Mouse (Mus musculus) liver, embryonic 13.5 days (tissue): Measurements from ENCODE around the gene Slc38a7. TPM values are rescaled to one million over a fixed set of nuclear protein-coding genes. Genes with fewer than 3 reads are reported as not detected.
"Not testable (repeated sequence)": the region's sequence is repeated elsewhere in the genome, so short reads cannot be mapped to it uniquely, and the experiment has no call there.

Source experiments
- ATAC-seq: fragments of 200-750 bp; cut with Nextera tagmentation; 2 replicates; pipeline ENCODE4 v1.8.0; 2017; ENCODE audit warnings: low read depth, mild to moderate bottlenecking, moderate number of reproducible peaks, moderate library complexity
- DNase-seq: peaks from one replicate; pipeline ENCODE4 v3.0.0; 2022
- H3K27ac ChIP-seq: fragments of 300-500 bp; sonication (generic); 2 replicates; pipeline ENCODE4 v1.5.1; 2015; ENCODE audit warnings: moderate library complexity, mild to moderate bottlenecking, inconsistent platforms
- H3K27me3 ChIP-seq: fragments of 300-500 bp; sonication (generic); 2 replicates; pipeline ENCODE4 v1.6.1; 2015; ENCODE audit warnings: mild to moderate bottlenecking, inconsistent platforms
- H3K36me3 ChIP-seq: fragments of 300-500 bp; sonication (generic); 2 replicates; pipeline ENCODE4 v1.6.1; 2015; ENCODE audit warnings: mild to moderate bottlenecking, inconsistent platforms
- H3K4me1 ChIP-seq: fragments of 300-500 bp; sonication (generic); replicated peaks from 2 replicates; pipeline ENCODE4 v1.6.1; 2015; ENCODE audit warnings: inconsistent platforms
- H3K4me2 ChIP-seq: fragments of 300-500 bp; sonication (generic); 2 replicates; pipeline ENCODE4 v1.6.1; 2015; ENCODE audit warnings: inconsistent platforms, mild to moderate bottlenecking, moderate library complexity
- H3K4me3 ChIP-seq: fragments of 300-500 bp; sonication (generic); replicated peaks from 2 replicates; pipeline ENCODE4 v1.5.1; 2015; ENCODE audit warnings: mild to moderate bottlenecking, inconsistent platforms
- H3K9ac ChIP-seq: fragments of 300-500 bp; sonication (generic); 2 replicates; pipeline ENCODE4 v1.6.1; 2015; ENCODE audit warnings: mild to moderate bottlenecking, inconsistent platforms
- H3K9me3 ChIP-seq: fragments of 300-500 bp; sonication (generic); replicated peaks from 2 replicates; pipeline ENCODE4 v1.6.1; 2016; ENCODE audit warnings: inconsistent platforms
- WGBS: fragments of 180-500 bp; shearing (Covaris S2); methylation state at CpG from one replicate; pipeline ENCODE4 v1.1.7; 2015; ENCODE audit not compliant: insufficient replicate concordance; 5-methylcytosine and 5-hydroxymethylcytosine counted together
- polyA plus RNA-seq: library from polyadenylated mRNA; unstranded; fragments of >200 nt; fragmentation: Nextera tagmentation; extraction: Ambion mirVana; gene quantifications from 2 replicates; pipeline ENCODE4 v1.2.1, GENCODE M21; 2015

Slc38a7 gene
- polyA plus RNA-seq, 1 experiment from 2014 or later, result 7.1 TPM

DNA sequence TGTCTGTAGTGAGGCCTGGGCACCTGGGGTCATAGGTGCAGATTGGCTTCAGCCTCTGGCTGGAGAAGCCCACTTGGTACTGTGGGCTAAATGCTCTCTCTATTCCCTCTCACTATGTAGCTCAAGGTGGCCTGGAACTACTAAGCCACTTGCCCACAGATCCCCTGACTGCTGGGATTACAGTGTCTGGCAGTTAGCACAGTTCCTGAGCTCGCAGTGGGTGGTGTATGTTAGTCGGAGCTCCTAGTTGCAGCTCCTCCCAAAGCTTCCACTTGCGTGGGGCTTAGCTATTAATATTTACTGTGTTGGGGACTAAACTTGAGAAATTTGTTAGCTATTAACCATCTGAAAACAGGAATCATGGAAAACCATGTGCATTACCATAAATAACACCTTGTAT is 28.2 kb upstream of the Slc38a7 start:
- H3K9me3 ChIP-seq, result no peaks in the 10 kb centered on the region
- 0 out of 2 replicates have a peak overlapping the region, but pooled peaks have one; percentile 39 for H3K27ac ChIP-seq
- ATAC-seq (no peak), DNase-seq (no peak)
- no peak overlapping the region for H3K4me3 ChIP-seq
- 74% methylated on average over 3 of the region's 3 CpGs for WGBS
- peaks cover 20% of the 10 kb centered on the region for H3K36me3 ChIP-seq
- no peaks in the 10 kb centered on the region for H3K27me3 ChIP-seq
- no peak overlapping the region for H3K4me2 ChIP-seq
- peaks cover 58% of the 10 kb centered on the region for H3K4me1 ChIP-seq
- no peak overlapping the region for H3K9ac ChIP-seq

DNA sequence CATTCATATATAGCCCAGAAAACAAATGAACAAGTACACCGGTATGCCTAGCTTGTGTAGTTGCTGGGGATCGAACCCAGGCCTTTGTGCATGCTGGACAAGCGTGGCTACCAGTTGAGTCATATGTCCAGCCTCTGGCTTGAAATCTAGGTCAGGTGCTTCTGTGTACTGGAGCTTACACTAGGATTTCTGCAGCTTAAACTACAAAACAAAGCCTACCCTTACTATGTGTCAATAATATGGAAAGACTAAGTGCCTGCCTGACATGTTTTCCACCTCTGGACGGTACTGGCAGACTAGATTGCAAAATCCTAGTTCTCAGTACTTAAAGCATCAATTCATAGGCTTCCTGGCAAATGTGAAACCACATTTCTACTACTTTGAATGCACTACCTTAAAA is 26.5 kb upstream of the Slc38a7 start:
- ATAC-seq (no peak), DNase-seq (no peak)
- H3K9ac ChIP-seq, result no peak overlapping the region
- WGBS, result 78% methylated on average over 4 of the region's 4 CpGs
- peaks cover 43% of the 10 kb centered on the region for H3K4me1 ChIP-seq
- no peaks in the 10 kb centered on the region for H3K27me3 ChIP-seq
- no peak overlapping the region for H3K4me2 ChIP-seq
- H3K27ac ChIP-seq, result no peak overlapping the region
- H3K9me3 ChIP-seq, result no peaks in the 10 kb centered on the region
- peaks cover 35% of the 10 kb centered on the region for H3K36me3 ChIP-seq
- H3K4me3 ChIP-seq, result no peak overlapping the region

DNA sequence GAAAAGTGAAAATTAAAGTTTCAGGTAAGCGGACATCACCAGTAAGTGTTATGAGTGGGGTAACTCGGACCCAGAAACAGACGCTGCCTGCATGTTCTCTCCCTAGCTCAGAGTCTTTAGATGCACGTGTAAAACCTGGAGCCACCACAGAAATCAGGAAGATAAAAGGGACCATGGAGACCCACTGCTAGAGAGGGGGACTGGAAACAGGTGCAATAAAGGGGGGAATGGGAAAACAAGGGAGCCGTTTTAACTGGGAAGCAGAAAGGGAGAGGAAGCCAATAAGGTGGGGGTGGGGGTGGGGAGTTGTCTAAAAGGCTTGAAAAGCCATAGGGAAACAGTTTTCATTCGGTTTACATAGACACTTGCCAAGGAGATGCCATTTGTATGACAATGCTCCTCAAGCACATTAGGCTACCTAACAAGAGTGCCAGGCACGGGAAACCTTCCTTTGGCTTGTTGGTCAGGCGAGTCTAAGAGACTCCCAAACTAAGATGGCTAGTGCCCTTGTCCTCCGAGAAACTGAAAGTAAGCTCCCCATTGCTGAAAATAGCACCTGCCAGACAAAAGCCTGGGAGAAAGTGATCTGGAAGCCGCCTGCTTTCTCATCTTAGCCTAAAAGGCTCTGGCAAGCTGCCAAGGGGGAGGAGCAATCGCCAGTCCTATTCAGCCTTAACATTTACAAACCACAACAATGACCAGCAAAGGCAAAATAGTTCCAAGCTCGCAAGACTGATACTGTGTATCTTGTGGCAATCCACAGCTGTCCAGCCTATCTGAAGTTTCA is 25.0 kb upstream of the Slc38a7 start:
- H3K27ac ChIP-seq, result no peak overlapping the region
- no peak overlapping the region for H3K9ac ChIP-seq
- peaks cover 30% of the 10 kb centered on the region for H3K4me1 ChIP-seq
- no peaks in the 10 kb centered on the region for H3K9me3 ChIP-seq
- 63% methylated on average over 12 of the region's 12 CpGs for WGBS
- no peak for ATAC-seq
- no peaks in the 10 kb centered on the region for H3K27me3 ChIP-seq
- H3K36me3 ChIP-seq, result peaks cover 50% of the 10 kb centered on the region
- DNase-seq, result no peak
- no peak overlapping the region for H3K4me2 ChIP-seq
- no peak overlapping the region for H3K4me3 ChIP-seq

DNA sequence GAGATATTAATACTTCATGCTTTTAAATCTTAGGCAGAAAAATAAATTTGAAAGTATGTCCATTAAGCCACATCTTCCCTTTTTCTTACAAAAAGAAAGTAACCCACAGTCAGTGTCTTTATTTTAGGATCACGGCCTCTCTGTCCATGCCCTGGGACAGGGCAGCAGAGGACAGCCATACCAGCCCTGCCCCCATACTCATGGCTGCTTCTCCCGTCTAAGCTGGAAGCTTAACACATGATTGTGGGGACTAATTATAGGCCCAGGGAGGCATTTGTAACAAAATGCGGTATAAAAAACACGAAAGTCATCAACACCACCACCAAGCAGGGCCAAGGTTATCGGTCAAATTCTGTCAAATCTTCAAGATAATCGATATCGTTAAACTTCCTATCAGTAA is 21.9 kb upstream of the Slc38a7 start:
- H3K36me3 ChIP-seq, result peaks cover 76% of the 10 kb centered on the region
- ATAC-seq, result no peak
- DNase-seq, result no peak
- no peak overlapping the region for H3K27ac ChIP-seq
- H3K4me3 ChIP-seq, result no peak overlapping the region
- H3K4me2 ChIP-seq, result no peak overlapping the region
- WGBS, result 91% methylated on average over 7 of the region's 7 CpGs
- H3K4me1 ChIP-seq, result peaks cover 13% of the 10 kb centered on the region
- H3K27me3 ChIP-seq, result no peaks in the 10 kb centered on the region
- no peaks in the 10 kb centered on the region for H3K9me3 ChIP-seq
- H3K9ac ChIP-seq, result no peak overlapping the region

DNA sequence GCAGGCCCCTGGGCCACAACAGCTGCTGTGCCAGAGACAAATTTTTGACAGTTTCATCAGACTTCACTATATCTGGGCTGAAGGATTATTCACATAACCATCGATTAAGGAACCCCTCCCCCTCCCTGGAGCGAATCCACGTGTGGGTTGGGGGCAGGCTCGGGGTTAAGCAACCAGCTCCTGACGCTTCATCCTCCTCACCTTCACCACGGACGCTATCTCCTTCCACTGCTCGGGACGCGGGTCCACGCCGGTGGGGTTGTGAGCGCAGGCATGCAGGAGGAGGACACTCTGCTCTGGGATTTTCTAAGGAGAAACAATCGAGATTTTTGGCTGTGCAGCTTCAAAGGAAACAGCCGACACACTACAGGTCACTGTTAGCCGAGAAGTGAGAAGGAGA is 18.4 kb upstream of the Slc38a7 start:
- Histone ChIP-seq H3K4me3 (no peak overlapping the region), H3K4me2 (no peak overlapping the region), H3K27me3 (no peaks in the 10 kb centered on the region), H3K36me3 (peaks cover 96% of the 10 kb centered on the region), H3K9ac (no peak overlapping the region), H3K4me1 (no peaks in the 10 kb centered on the region), H3K9me3 (no peaks in the 10 kb centered on the region), H3K27ac (no peak overlapping the region)
- DNase-seq (no peak), ATAC-seq (no peak)
- 81% methylated on average over 16 of the region's 16 CpGs for WGBS

DNA sequence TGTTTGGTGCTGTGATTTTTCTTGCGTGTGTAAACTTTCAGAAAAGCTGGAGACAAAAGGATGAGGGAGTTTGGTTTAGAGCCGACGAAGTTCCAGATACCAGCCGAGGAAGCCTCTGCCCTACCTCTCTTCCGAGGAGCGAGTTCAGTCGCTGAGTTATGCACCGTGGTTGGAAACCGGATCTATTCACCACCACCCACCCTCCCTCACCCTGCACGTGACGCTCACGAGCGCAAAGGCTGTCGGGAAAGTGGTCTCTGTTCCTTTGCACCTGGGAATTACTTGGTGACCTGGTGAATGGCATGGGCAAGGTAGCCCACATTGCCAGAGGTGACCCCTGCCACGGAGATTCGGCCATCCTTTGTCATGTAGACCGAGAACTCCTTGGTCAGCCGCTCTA is 11.5 kb upstream of the Slc38a7 start:
- not testable (repeated sequence) for H3K27ac ChIP-seq, H3K9me3 ChIP-seq, ATAC-seq, H3K4me1 ChIP-seq, H3K4me2 ChIP-seq, H3K9ac ChIP-seq, H3K27me3 ChIP-seq, DNase-seq, H3K4me3 ChIP-seq
- 87% methylated on average over 18 of the region's 18 CpGs for WGBS
- peaks cover 49% of the 10 kb centered on the region for H3K36me3 ChIP-seq

DNA sequence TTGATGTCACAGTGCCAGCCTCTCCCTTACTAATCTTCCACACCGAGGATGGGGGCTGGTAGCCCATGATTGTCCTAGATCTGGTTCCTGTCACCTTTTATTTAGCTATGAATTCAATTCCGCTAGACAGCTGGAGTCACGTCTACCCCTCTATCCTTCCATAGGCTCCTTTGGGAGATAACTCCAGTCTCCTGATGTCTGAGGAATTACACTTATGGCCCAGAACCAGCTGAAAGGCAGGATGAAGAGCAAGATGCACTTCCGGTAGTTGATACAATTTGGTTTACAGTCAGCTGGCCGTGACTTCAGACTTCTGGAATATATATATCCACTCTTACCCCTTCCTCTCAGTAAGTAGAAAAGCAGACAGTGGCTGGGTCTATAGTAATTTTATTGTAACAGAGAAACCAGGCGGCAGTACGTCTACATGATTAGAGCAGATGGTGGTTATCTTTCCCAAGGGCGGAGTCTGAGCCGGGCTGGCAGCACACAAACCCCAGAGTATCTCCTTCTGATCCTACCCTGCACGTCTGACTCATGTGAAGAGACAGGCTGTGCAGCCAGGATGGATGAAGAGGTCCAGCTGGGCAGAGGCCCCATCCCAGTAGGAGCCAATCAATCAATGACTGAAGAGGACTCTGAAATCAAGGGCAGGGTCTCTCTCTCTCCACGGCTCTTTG is 10.6 kb upstream of the Slc38a7 start:
- 59% methylated on average over 10 of the region's 11 CpGs for WGBS
- H3K4me2 ChIP-seq, H3K27me3 ChIP-seq, H3K27ac ChIP-seq, H3K9ac ChIP-seq, H3K9me3 ChIP-seq, DNase-seq, H3K4me3 ChIP-seq, H3K4me1 ChIP-seq: not testable (repeated sequence)
- peak; percentile 54; the same call in 1 of the 2 replicates for ATAC-seq
- H3K36me3 ChIP-seq, result peaks cover 40% of the 10 kb centered on the region

DNA sequence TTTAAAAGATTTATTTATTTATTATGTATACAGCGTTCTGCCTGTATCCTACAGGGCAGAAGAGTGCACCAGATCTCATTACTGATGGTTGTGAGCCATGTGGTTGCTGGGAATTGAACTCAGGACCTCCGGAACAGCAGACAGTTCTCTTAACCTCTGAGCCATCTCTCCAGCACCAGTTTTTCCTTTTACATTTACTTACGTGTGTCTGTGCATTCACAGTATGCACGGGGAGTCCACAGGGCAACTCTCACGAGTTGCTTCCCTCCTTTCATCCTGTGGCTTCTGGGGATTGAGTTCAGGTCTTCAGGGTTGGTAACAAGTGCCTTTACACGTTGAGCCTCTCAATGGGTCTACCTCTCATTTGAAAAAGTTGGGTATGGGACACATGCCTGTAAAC is 835 bp upstream of the Slc38a7 start:
- Histone ChIP-seq H3K4me2 (no peak overlapping the region), H3K4me1 (peaks cover 11% of the 10 kb centered on the region), H3K4me3 (no peak overlapping the region), H3K27me3 (no peaks in the 10 kb centered on the region), H3K9me3 (no peaks in the 10 kb centered on the region), H3K9ac (no peak overlapping the region), H3K36me3 (no peaks in the 10 kb centered on the region), H3K27ac (no peak overlapping the region)
- 72% methylated on average over 6 of the region's 6 CpGs for WGBS
- ATAC-seq (no peak), DNase-seq (no peak)

DNA sequence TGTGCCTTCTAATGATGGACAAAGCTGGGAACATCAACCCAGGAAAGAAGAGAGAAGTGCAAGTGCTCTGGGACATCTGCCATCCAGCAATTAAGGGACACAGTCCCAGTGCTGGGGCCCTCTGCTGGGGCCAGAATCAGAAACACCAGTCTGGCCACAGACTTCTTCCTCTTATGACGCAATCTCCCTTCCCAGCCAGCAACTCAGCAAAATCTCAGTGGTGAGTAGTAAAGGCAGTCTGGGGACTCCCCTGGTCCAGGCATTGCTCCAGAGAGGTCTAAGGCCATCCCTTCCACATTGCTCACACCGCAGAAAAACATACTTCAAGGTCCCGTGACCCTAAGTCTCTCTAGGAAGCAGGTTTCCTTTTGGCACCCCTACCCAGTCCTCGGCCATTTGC is 1.0 kb downstream of the Slc38a7 start:
- Histone ChIP-seq H3K27me3 (no peaks in the 10 kb centered on the region), H3K9me3 (no peaks in the 10 kb centered on the region), H3K4me2 (peak overlapping the region; percentile 71), H3K9ac (peak overlapping the region; percentile 69), H3K36me3 (peaks cover 8% of the 10 kb centered on the region; the same call in 1 of the 2 replicates), H3K4me3 (peak overlapping the region; percentile 62), H3K4me1 (peaks cover 25% of the 10 kb centered on the region), H3K27ac (peak overlapping the region; percentile 60)
- ATAC-seq, result peak; percentile 50
- DNase-seq, result no peak
- 33% methylated on average over 4 of the region's 4 CpGs for WGBS

DNA sequence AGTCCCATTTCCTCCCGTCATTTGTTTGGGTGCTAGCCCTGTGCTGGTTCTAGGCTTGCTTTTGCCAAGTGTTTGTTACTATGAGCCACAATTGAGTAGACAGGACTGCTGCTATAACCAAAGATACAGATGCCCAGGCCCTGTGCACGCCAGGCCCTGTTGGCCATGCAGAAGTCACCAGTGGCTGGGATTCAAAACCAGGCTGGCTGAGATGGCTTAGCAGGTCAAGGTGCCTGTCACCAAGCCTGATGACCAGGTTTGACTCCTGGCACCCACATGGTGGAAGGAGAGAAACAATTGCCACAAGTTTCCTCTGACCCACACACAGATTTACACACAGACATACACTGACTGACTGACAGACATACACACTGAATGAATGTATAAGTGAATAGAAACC is 3.0 kb downstream of the Slc38a7 start:
- Histone ChIP-seq H3K36me3 (peaks cover 17% of the 10 kb centered on the region; the same call in 1 of the 2 replicates), H3K27me3 (no peaks in the 10 kb centered on the region), H3K4me1 (peaks cover 25% of the 10 kb centered on the region), H3K9ac (no peak overlapping the region), H3K4me2 (no peak overlapping the region), H3K27ac (no peak overlapping the region), H3K4me3 (no peak overlapping the region), H3K9me3 (no peaks in the 10 kb centered on the region)
- DNase-seq (no peak), ATAC-seq (no peak)
- WGBS, result 81% methylated on average over 2 of the region's 2 CpGs

DNA sequence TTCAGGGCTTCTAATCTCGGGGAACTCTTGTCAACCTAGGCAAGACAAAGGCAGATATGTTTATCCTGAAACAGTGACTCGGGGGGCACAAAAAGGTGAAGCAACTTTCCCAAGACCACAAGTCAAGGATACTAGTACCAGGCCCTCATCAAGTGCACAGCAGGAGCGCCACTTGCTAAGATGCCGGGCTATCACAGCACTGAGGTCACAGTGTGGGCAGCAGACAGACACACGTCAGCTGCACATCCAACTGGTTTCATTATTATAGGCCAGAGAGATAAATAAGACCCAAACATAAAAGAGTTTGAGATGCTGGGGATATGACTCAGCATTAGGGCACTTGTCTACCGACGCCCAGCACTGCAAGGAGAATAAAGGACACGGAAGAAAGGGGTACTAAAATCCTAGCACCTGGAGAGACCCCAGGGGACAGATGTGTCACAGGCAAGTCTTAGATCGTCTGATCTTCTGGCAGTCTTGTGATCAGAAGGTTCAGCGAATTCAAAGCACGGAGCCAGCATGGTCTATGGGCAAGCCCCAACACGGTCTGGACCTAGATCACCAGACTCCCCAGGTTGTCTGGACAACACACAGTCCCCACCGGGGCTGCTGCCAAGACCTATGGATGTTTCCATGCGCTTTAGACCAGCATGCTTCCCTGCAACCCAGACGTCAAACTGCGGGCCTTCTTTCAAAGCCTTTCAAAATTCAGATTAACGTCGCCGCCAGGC is 4.4 kb downstream of the Slc38a7 start:
- H3K9me3 ChIP-seq, result no peaks in the 10 kb centered on the region
- no peak overlapping the region for H3K4me2 ChIP-seq
- 79% methylated on average over 19 of the region's 19 CpGs for WGBS

More for the DNA sequence above, 4.4 kb downstream of the Slc38a7 start:
- Histone ChIP-seq H3K9ac (no peak overlapping the region), H3K36me3 (peaks cover 26% of the 10 kb centered on the region), H3K4me3 (no peak overlapping the region), H3K4me1 (peaks cover 25% of the 10 kb centered on the region), H3K27me3 (no peaks in the 10 kb centered on the region), H3K27ac (no peak overlapping the region)
- no peak for ATAC-seq
- no peak for DNase-seq
